Mouse (Mus musculus) hindbrain, embryonic 14.5 days (tissue): ENCODE measurements around the gene Hcfc1r1. TPM values are rescaled to one million over a fixed set of nuclear protein-coding genes. Genes with fewer than 3 reads are reported as not detected.

ENCODE experiments used
- ATAC-seq: fragments of 200-750 bp; cut with Nextera tagmentation; 2 replicates; pipeline ENCODE4 v1.8.0; 2017; ENCODE audit warnings: moderate number of reproducible peaks, mild to moderate bottlenecking, moderate TSS enrichment, moderate library complexity; ENCODE audit not compliant: low FRiP score
- DNase-seq: peaks from one replicate; pipeline ENCODE4 v3.0.0-alpha.2; 2015; ENCODE audit warnings: low spot score
- H3K27ac ChIP-seq: fragments of 300-500 bp; sonication (generic); 2 replicates; pipeline ENCODE4 v1.5.1; 2014; ENCODE audit warnings: mild to moderate bottlenecking, moderate library complexity
- H3K27me3 ChIP-seq: fragments of 300-500 bp; sonication (generic); 2 replicates; pipeline ENCODE4 v1.6.1; 2014; ENCODE audit warnings: mild to moderate bottlenecking, low read length, mixed read lengths; ENCODE audit not compliant: control insufficient read depth, insufficient read depth
- H3K36me3 ChIP-seq: fragments of 300-500 bp; sonication (generic); replicated peaks from 2 replicates; pipeline ENCODE4 v1.6.1; 2014; ENCODE audit not compliant: control insufficient read depth, insufficient read depth
- H3K4me1 ChIP-seq: fragments of 300-500 bp; sonication (generic); replicated peaks from 2 replicates; pipeline ENCODE4 v1.6.1; 2014; ENCODE audit warnings: antibody characterized with exemption, low read length, mixed read lengths; ENCODE audit not compliant: control insufficient read depth, insufficient read depth
- H3K4me2 ChIP-seq: fragments of 300-500 bp; sonication (generic); replicated peaks from 2 replicates; pipeline ENCODE4 v1.6.1; 2014; ENCODE audit warnings: mild to moderate bottlenecking, moderate library complexity
- H3K4me3 ChIP-seq: fragments of 300-500 bp; sonication (generic); replicated peaks from 2 replicates; pipeline ENCODE4 v1.5.1; 2014; ENCODE audit warnings: mild to moderate bottlenecking, low read length
- H3K9ac ChIP-seq: fragments of 300-500 bp; sonication (generic); 2 replicates; pipeline ENCODE4 v1.6.1; 2014
- H3K9me3 ChIP-seq: fragments of 300-500 bp; sonication (generic); 2 replicates; pipeline ENCODE4 v1.6.1; 2016; ENCODE audit warnings: low read length; ENCODE audit not compliant: control insufficient read depth
- WGBS: fragments of 180-500 bp; shearing (Covaris S2); extraction: QIAGEN DNeasy Blood & Tissue Kit; methylation state at CpG from one replicate; pipeline ENCODE4 v1.1.7; 2014; 5-methylcytosine and 5-hydroxymethylcytosine counted together
- polyA plus RNA-seq: library from polyadenylated mRNA; unstranded; fragments of >200 nt; fragmentation: Nextera tagmentation; extraction: Ambion mirVana; gene quantifications from 2 replicates; pipeline ENCODE4 v1.2.1, GENCODE M21; 2014

Gene Hcfc1r1
- polyA plus RNA-seq, 1 experiment from 2014 or later: 143 TPM

DNA sequence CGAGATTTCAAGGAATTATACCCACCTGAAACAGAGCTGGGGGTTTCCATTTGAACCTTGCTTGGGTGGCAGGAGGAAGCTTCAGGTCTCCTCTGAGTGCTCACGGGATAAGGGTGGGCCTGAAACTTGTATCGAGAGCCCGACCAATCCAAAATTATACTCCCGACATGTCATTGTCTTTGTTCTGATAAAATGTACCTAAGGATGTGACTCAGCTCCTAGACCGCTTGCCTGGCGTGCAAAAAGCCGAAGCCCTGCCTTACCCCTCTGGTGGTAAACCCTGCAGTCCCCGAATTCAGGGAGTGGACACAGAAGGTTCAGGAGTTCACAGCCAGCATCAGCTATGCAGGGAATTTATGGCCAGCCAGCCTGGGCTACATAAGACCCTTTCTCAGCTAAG lies 6.9 kb downstream of the Hcfc1r1 start:
- no peak for ATAC-seq
- Histone ChIP-seq H3K9me3 (no peaks in the 10 kb centered on the region), H3K4me3 (no peak overlapping the region), H3K36me3 (no peaks in the 10 kb centered on the region), H3K4me1 (peaks cover 10% of the 10 kb centered on the region), H3K9ac (no peak overlapping the region), H3K27ac (no peak overlapping the region), H3K27me3 (peaks cover 88% of the 10 kb centered on the region), H3K4me2 (no peak overlapping the region)
- no peak for DNase-seq
- WGBS: 84% methylated on average over 9 of the region's 9 CpGs

DNA sequence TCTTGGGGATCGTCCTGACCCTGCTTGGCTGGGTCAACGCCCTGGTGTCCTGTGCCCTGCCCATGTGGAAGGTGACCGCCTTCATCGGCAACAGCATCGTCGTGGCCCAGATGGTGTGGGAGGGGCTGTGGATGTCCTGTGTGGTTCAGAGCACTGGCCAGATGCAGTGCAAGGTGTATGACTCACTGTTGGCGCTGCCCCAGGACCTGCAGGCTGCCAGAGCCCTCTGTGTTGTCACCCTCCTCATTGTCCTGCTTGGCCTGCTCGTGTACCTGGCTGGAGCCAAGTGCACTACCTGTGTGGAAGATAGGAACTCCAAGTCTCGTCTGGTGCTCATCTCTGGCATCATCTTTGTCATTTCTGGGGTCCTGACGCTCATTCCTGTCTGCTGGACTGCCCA lies 7.7 kb downstream of the Hcfc1r1 start:
- H3K9me3 ChIP-seq: no peaks in the 10 kb centered on the region
- no peaks in the 10 kb centered on the region for H3K36me3 ChIP-seq
- peaks cover 8% of the 10 kb centered on the region for H3K4me1 ChIP-seq
- WGBS: 79% methylated on average over 10 of the region's 10 CpGs
- no peak overlapping the region for H3K9ac ChIP-seq
- H3K27ac ChIP-seq: no peak overlapping the region
- no peak overlapping the region for H3K4me2 ChIP-seq
- no peak for DNase-seq
- H3K27me3 ChIP-seq: peaks cover 80% of the 10 kb centered on the region
- no peak overlapping the region for H3K4me3 ChIP-seq
- ATAC-seq: no peak

GRCm38 (mm10) chr17:23682092-23682491 lies 8.7 kb downstream of the Hcfc1r1 start:
- ATAC-seq: no peak
- H3K9me3 ChIP-seq: no peaks in the 10 kb centered on the region
- H3K4me1 ChIP-seq: no peaks in the 10 kb centered on the region; the same call in 1 of the 2 replicates
- peaks cover 72% of the 10 kb centered on the region for H3K27me3 ChIP-seq
- no peak overlapping the region for H3K9ac ChIP-seq
- H3K4me3 ChIP-seq: no peak overlapping the region
- WGBS: 66% methylated on average over 4 of the region's 4 CpGs
- no peak for DNase-seq
- H3K4me2 ChIP-seq: no peak overlapping the region
- H3K27ac ChIP-seq: no peak overlapping the region
- no peaks in the 10 kb centered on the region for H3K36me3 ChIP-seq

- 68% methylated on average over 3 of the region's 3 CpGs for WGBS
Observed at GRCm38 (mm10) chr17:23682530-23682929, 9.1 kb downstream of the Hcfc1r1 start.

GRCm38 (mm10) chr17:23683226-23683625 lies 9.8 kb downstream of the Hcfc1r1 start:
- peak overlapping the region; percentile 6; the same call in 1 of the 2 replicates for H3K4me2 ChIP-seq
- no peak overlapping the region for H3K9ac ChIP-seq
- no peak overlapping the region for H3K4me3 ChIP-seq
- ATAC-seq: 0 out of 2 replicates have a peak, but pooled peaks have one; percentile 19
- peaks cover 63% of the 10 kb centered on the region for H3K27me3 ChIP-seq
- H3K4me1 ChIP-seq: no peaks in the 10 kb centered on the region; the same call in 1 of the 2 replicates
- 23% methylated on average over 15 of the region's 15 CpGs for WGBS
- H3K36me3 ChIP-seq: no peaks in the 10 kb centered on the region
- no peak overlapping the region for H3K27ac ChIP-seq
- no peaks in the 10 kb centered on the region for H3K9me3 ChIP-seq
- DNase-seq: no peak

More at GRCm38 (mm10) chr17:23682530-23682929, 9.1 kb downstream of the Hcfc1r1 start:
- DNase-seq: no peak
- no peaks in the 10 kb centered on the region for H3K36me3 ChIP-seq
- no peak for ATAC-seq
- H3K4me1 ChIP-seq: no peaks in the 10 kb centered on the region; the same call in 1 of the 2 replicates
- H3K9ac ChIP-seq: no peak overlapping the region
- H3K4me2 ChIP-seq: no peak overlapping the region
- peaks cover 70% of the 10 kb centered on the region for H3K27me3 ChIP-seq
- no peak overlapping the region for H3K4me3 ChIP-seq
- H3K9me3 ChIP-seq: no peaks in the 10 kb centered on the region
- no peak overlapping the region for H3K27ac ChIP-seq

DNA sequence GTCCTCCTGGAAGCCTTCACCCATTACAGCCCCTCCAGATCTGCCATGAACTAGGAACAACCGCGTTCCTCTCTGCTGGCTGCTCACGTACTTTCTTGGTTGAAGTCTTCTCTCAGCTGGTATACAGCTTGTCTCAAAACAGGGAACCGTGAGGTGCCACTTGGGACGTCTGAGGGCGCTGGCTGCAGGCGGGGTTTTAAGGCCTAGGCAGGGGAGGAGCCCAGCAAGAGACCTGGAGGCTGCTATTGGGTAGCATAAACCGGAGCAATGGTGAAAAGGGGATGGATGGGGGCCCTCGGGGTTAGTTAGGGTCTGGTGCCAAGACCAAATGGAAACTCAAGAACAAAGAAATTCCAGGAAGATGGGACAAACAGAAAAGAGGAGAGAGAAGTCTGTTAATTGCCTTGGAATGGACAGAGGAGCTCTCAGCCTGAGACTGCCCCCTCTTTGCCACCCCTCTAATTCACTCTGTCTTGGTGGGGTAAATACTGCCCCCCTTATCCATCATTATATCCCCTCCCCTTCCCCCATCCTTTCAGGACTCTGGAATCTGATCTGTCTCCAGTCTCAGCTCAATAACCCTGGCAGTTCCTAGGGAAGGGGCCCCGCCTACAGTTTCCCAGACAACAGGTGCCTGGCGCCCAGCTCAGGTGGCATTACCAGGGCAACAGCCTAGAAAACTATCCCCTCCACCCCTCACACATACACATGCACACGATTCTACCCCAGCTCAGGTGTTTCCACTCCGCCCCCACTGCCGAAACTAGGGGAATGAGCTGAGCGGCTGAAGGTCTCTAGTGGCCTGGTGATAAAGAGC lies 10.7 kb downstream of the Hcfc1r1 start, which contains the start of gene Cldn9:
Cldn9 (minus strand) TSS at position 171 of the 817 bp plus-strand sequence.
- Histone ChIP-seq H3K9ac (no peak within 1 kb of the TSS), H3K36me3 (no peaks in the 10 kb centered on the region), H3K27ac (no peak within 1 kb of the TSS), H3K4me2 (peak within 1 kb of the TSS; percentile 6; the same call in 1 of the 2 replicates), H3K4me3 (no peak within 1 kb of the TSS), H3K27me3 (peaks cover 55% of the 10 kb centered on the region), H3K4me1 (no peaks in the 10 kb centered on the region; the same call in 1 of the 2 replicates), H3K9me3 (no peaks in the 10 kb centered on the region)
- ATAC-seq: peak; percentile 53; the same call in 1 of the 2 replicates
- 8% methylated on average over 15 of the region's 15 CpGs for WGBS
- DNase-seq: no peak

GRCm38 (mm10) chr17:23694491-23694890 lies 21.1 kb downstream of the Hcfc1r1 start:
- no peaks in the 10 kb centered on the region; the same call in 1 of the 2 replicates for H3K4me1 ChIP-seq
- no peak for DNase-seq
- no peak for ATAC-seq
- H3K36me3 ChIP-seq: no peaks in the 10 kb centered on the region
- WGBS: 83% methylated on average over 1 of the region's 1 CpGs
- H3K27ac ChIP-seq: no peak overlapping the region
- no peaks in the 10 kb centered on the region for H3K9me3 ChIP-seq
- peaks cover 23% of the 10 kb centered on the region for H3K27me3 ChIP-seq
- no peak overlapping the region for H3K4me2 ChIP-seq
- H3K9ac ChIP-seq: no peak overlapping the region
- no peak overlapping the region for H3K4me3 ChIP-seq

GRCm38 (mm10) chr17:23695801-23696200 lies 22.4 kb downstream of the Hcfc1r1 start:
- ATAC-seq (no peak), DNase-seq (no peak)
- 17% methylated on average over 3 of the region's 3 CpGs for WGBS
- Histone ChIP-seq H3K36me3 (no peaks in the 10 kb centered on the region), H3K9me3 (no peaks in the 10 kb centered on the region), H3K4me2 (no peak overlapping the region), H3K27ac (no peak overlapping the region), H3K4me3 (no peak overlapping the region), H3K27me3 (peaks cover 23% of the 10 kb centered on the region), H3K4me1 (no peaks in the 10 kb centered on the region; the same call in 1 of the 2 replicates), H3K9ac (no peak overlapping the region)

- H3K27me3 ChIP-seq: peaks cover 42% of the 10 kb centered on the region
- peak overlapping the region; percentile 67 for H3K9ac ChIP-seq
- peak overlapping the region; percentile 83 for H3K4me3 ChIP-seq
- no peak for DNase-seq
- no peaks in the 10 kb centered on the region for H3K9me3 ChIP-seq
- no peaks in the 10 kb centered on the region for H3K36me3 ChIP-seq
- peak overlapping the region; percentile 32; the same call in 1 of the 2 replicates for H3K27ac ChIP-seq
- under 1% methylated on average over 88 of the region's 101 CpGs for WGBS
- peak; percentile 56 for ATAC-seq
- no peaks in the 10 kb centered on the region; the same call in 1 of the 2 replicates for H3K4me1 ChIP-seq
- H3K4me2 ChIP-seq: peak overlapping the region; percentile 97
Observed at GRCm38 (mm10) chr17:23699131-23700077, 26.0 kb downstream of the Hcfc1r1 start.
